Mouse (Mus musculus) frontal cortex, postnatal 10 days (tissue): ENCODE measurements around the gene Adra2b.

ENCODE experiments used
- DNase-seq, 2 experiments: peaks; one replicate each; pipeline ENCODE4 v3.0.0; 2022; ENCODE audit warnings: low spot score in 2 of 2, mixed read lengths in 1 of 2

Gene Adra2b

DNA sequence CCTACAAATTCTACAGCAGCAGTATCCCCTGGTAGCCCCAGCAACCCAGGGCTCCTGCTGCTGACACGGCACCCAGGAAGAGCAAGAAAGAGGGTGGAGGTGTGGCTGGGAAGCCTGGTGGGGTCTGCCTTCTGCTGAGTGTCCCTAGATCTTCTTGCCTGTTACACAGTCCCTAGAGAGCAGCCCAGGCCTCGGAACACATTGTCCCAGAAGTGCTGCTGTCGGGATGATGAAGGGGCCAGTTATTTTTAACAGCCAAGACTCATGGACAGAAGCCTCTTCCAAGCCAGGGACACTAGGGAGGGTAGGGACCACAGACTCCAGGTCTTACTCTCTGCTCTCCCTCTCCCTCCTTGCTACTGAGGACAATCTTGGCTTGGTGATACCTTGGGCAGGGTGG is 16.2 kb downstream of the Adra2b start:
- DNase-seq: no peak

DNA sequence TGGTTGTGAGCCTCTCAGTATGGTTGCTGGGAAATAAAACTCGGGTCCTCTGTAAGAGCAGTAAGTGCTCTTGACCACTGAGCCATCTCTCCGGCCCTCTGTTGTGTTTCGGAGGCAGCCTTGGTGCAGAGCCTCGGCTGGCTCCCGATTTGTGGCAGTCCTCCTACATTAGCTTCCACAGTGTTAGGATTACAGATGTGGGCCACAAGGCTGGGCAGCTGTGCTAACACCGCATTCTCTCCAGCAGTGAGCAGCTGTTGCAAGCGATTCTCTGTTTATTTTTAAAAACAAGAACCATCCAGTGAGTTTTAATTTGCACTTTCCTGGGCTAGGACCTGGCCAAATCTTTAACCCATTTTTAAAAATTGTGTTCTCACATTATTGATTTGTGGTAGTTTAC is 20.9 kb downstream of the Adra2b start:
- no peak for DNase-seq

- DNase-seq: no peak
These were observed 24.5 kb downstream of the Adra2b start for GRCm38 (mm10) chr2:127387521-127387920.

DNA sequence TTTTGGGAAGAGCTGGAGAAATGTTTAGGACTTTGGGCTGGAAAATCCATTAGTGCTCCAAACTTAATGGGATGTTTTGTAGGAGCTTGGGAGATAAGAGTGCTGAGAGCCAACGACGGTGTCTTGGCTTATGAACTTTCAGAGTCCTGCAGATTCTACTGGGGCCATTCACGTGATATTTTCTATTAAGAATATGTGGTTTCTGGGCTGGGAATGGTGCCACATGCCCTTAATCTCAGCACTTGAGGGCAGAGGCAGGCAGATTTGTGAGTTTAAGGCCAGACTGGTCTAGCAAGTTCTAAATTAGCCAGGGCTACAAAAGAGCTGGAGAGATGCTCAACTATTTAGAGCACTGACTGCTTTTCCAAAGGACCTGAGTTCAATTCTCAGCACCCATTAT is 27.3 kb downstream of the Adra2b start:
- DNase-seq: no peak

DNA sequence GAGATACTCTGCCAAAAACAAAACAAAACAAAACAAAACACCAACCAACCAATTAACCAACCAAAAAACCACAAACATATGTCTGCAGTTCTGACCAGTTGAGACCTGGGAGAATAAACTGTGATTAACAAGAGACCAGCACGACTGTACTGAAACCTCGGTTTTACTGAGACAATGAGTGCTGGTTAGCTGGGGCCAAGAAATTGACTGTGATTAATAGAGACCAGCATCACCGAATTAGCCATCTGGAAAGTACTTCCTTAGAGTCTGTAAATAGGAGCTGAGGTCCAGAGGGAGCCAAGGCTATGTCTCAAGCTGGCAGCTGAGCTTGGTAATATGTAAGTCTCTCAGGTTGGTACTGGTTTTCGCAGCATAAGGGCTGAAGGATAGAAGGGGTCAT is 27.8 kb downstream of the Adra2b start:
- DNase-seq: no peak

DNA sequence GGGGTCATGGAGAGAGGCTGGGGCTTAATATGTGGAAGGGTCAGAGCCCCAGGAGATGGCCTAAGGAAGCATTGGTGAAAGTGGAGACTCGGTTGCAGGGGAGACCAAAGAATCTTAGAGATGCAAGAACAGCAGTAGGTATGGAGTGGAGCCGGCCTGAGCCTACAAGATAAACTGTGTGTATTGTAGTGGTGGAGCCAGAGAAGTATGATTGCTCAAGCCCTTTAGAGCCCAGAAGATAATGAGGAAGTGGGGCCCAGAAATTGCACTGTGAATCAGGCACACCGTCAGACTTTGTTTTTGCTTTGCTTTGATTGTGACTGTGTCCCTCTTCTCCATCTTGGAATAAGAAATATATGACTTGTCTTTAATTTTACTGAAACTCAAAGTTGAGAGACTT is 28.3 kb downstream of the Adra2b start:
- no peak for DNase-seq

GRCm38 (mm10) chr2:127394606-127395161 is 31.7 kb downstream of the Adra2b start:
- DNase-seq: no peak

- DNase-seq: no peak
These were observed 35.7 kb downstream of the Adra2b start for GRCm38 (mm10) chr2:127398738-127399137.

- no peak for DNase-seq
These were observed 48.1 kb downstream of the Adra2b start for GRCm38 (mm10) chr2:127411126-127411525.

DNA sequence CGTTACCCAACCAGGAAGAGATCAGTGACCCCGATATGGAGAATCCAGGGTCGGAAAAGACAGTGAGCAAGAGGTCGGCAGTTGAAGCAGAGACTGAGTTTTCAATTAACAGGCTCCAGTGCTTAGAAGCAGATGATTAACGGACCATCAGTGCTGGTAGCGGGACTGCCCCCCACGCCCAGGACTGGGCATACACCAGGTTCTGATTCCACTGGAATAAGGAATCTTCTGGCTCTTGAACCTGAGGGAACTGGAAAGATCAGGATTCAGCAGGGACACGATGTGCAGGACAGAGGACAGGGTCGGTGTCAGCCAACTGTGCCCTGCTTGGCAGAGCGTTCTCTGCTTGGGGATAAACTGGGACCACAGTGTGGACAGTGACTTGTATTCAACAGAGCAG is 52.8 kb downstream of the Adra2b start:
- DNase-seq: no peak

DNA sequence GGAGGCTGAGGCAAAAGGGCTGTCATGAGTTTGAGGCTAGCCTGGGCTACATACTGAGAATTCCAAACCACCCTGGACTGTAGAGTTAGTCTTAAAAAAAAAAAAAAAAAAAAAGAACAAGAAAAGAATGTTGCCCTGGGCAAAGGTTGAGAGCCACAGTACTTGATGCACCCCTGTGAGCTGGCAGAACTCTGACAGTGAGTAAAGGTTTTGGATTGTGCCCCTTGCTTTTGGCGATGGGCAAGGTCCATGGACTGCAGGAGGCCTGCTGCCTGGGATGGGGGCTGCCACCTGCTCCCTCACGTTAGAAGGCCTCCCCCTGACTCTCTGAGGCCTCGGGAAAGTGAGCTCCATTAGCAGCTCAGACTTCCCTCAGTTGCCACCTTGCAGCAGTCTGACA is 53.7 kb downstream of the Adra2b start:
- no peak for DNase-seq
